Mouse (Mus musculus) midbrain, embryonic 14.5 days (tissue): ENCODE measurements at regions not wholly inside any gene's neighbourhood (a gene's known extent, or its start where the extent isn't known, plus 50 kb on each side); places are given as distances from the start of the nearest gene placed in this dataset.

Experiments
- ATAC-seq: fragments of 200-750 bp; cut with Nextera tagmentation; 2 replicates; pipeline ENCODE4 v1.8.0; 2017; ENCODE audit warnings: moderate number of reproducible peaks, moderate library complexity; ENCODE audit not compliant: low FRiP score, low TSS enrichment
- DNase-seq: peaks from one replicate; pipeline ENCODE4 v3.0.0-alpha.2; 2015
- H3K27ac ChIP-seq: fragments of 300-500 bp; sonication (generic); replicated peaks from 2 replicates; pipeline ENCODE4 v1.5.1; 2014; ENCODE audit warnings: mild to moderate bottlenecking, low read depth, low read length, moderate library complexity
- H3K27me3 ChIP-seq: fragments of 300-500 bp; sonication (generic); 2 replicates; pipeline ENCODE4 v1.6.1; 2014; ENCODE audit warnings: low read length, control low read depth, mixed read lengths; ENCODE audit not compliant: control insufficient read depth, insufficient read depth
- H3K36me3 ChIP-seq: fragments of 300-500 bp; sonication (generic); 2 replicates; pipeline ENCODE4 v1.6.1; 2014; ENCODE audit warnings: low read length, control low read depth; ENCODE audit not compliant: control insufficient read depth, insufficient read depth
- H3K4me1 ChIP-seq: fragments of 300-500 bp; sonication (generic); 2 replicates; pipeline ENCODE4 v1.6.1; 2014; ENCODE audit warnings: mild to moderate bottlenecking, antibody characterized with exemption, low read length, control low read depth; ENCODE audit not compliant: control insufficient read depth, insufficient read depth
- H3K4me2 ChIP-seq: fragments of 300-500 bp; sonication (generic); 2 replicates; pipeline ENCODE4 v1.6.1; 2014; ENCODE audit warnings: mild to moderate bottlenecking, low read length, moderate library complexity
- H3K4me3 ChIP-seq: fragments of 300-500 bp; sonication (generic); replicated peaks from 2 replicates; pipeline ENCODE4 v1.5.1; 2014; ENCODE audit warnings: low read depth, low read length
- H3K9ac ChIP-seq: fragments of 300-500 bp; sonication (generic); replicated peaks from 2 replicates; pipeline ENCODE4 v1.6.1; 2014; ENCODE audit warnings: mild to moderate bottlenecking, low read length, moderate library complexity
- H3K9me3 ChIP-seq: fragments of 300-500 bp; sonication (generic); 2 replicates; pipeline ENCODE4 v1.6.1; 2016; ENCODE audit warnings: low read length, control low read depth, mixed read lengths; ENCODE audit not compliant: control insufficient read depth
- WGBS: fragments of 180-500 bp; shearing (Covaris S2); extraction: QIAGEN DNeasy Blood & Tissue Kit; methylation state at CpG from one replicate; pipeline ENCODE4 v1.1.7; 2014; 5-methylcytosine and 5-hydroxymethylcytosine counted together

GRCm38 (mm10) chr2:167753898-167754297 is 64.3 kb upstream of the Tmem189 start:
- ATAC-seq (no peak), DNase-seq (no peak)
- no peaks in the 10 kb centered on the region for H3K9me3 ChIP-seq
- H3K4me2 ChIP-seq: no peak overlapping the region
- no peaks in the 10 kb centered on the region for H3K4me1 ChIP-seq
- no peak overlapping the region for H3K4me3 ChIP-seq
- no peak overlapping the region for H3K9ac ChIP-seq
- H3K27me3 ChIP-seq: no peaks in the 10 kb centered on the region
- WGBS: 82% methylated on average over 9 of the region's 9 CpGs
- no peaks in the 10 kb centered on the region for H3K36me3 ChIP-seq
- H3K27ac ChIP-seq: no peak overlapping the region

- Histone ChIP-seq H3K36me3 (no peaks in the 10 kb centered on the region), H3K27me3 (no peaks in the 10 kb centered on the region), H3K9me3 (no peaks in the 10 kb centered on the region), H3K4me1 (no peaks in the 10 kb centered on the region), H3K4me3 (no peak overlapping the region), H3K9ac (no peak overlapping the region), H3K4me2 (no peak overlapping the region), H3K27ac (no peak overlapping the region)
- ATAC-seq (no peak), DNase-seq (peak; percentile 59)
- 56% methylated on average over 12 of the region's 12 CpGs for WGBS
Measured at GRCm38 (mm10) chr2:167752805-167753556, 63.4 kb upstream of the Tmem189 start.

GRCm38 (mm10) chr2:167751585-167751984 is 62.0 kb upstream of the Tmem189 start:
- H3K9ac ChIP-seq: no peak overlapping the region
- H3K4me2 ChIP-seq: no peak overlapping the region
- DNase-seq (no peak), ATAC-seq (no peak)
- H3K9me3 ChIP-seq: no peaks in the 10 kb centered on the region
- no peak overlapping the region for H3K27ac ChIP-seq
- 62% methylated on average over 2 of the region's 2 CpGs for WGBS
- no peaks in the 10 kb centered on the region for H3K36me3 ChIP-seq
- no peaks in the 10 kb centered on the region for H3K4me1 ChIP-seq
- no peaks in the 10 kb centered on the region for H3K27me3 ChIP-seq
- H3K4me3 ChIP-seq: no peak overlapping the region

GRCm38 (mm10) chr2:167748297-167748696 is 58.7 kb upstream of the Tmem189 start:
- ATAC-seq: no peak
- WGBS: 92% methylated on average over 6 of the region's 6 CpGs

GRCm38 (mm10) chr2:167747164-167747843 is 57.7 kb upstream of the Tmem189 start:
- 61% methylated on average over 13 of the region's 13 CpGs for WGBS
- ATAC-seq (no peak), DNase-seq (peak; percentile 43)
- Histone ChIP-seq H3K9me3 (no peaks in the 10 kb centered on the region), H3K27me3 (no peaks in the 10 kb centered on the region), H3K27ac (peak overlapping the region; percentile 57; the same call in 1 of the 2 replicates), H3K36me3 (no peaks in the 10 kb centered on the region), H3K4me2 (no peak overlapping the region), H3K4me3 (no peak overlapping the region), H3K9ac (no peak overlapping the region; the same call in 1 of the 2 replicates), H3K4me1 (no peaks in the 10 kb centered on the region)

More at GRCm38 (mm10) chr2:167748297-167748696, 58.7 kb upstream of the Tmem189 start:
- Histone ChIP-seq H3K9ac (no peak overlapping the region), H3K9me3 (no peaks in the 10 kb centered on the region), H3K4me1 (no peaks in the 10 kb centered on the region), H3K4me3 (no peak overlapping the region), H3K27me3 (no peaks in the 10 kb centered on the region), H3K27ac (no peak overlapping the region), H3K4me2 (no peak overlapping the region), H3K36me3 (no peaks in the 10 kb centered on the region)
- no peak for DNase-seq

- no peak for ATAC-seq
- no peak overlapping the region for H3K4me3 ChIP-seq
- no peak for DNase-seq
- no peak overlapping the region for H3K27ac ChIP-seq
- no peaks in the 10 kb centered on the region for H3K27me3 ChIP-seq
- no peaks in the 10 kb centered on the region for H3K36me3 ChIP-seq
- no peak overlapping the region for H3K9ac ChIP-seq
- no peaks in the 10 kb centered on the region for H3K4me1 ChIP-seq
- no peaks in the 10 kb centered on the region for H3K9me3 ChIP-seq
- H3K4me2 ChIP-seq: no peak overlapping the region
- WGBS: 90% methylated on average over 4 of the region's 4 CpGs
Measured at GRCm38 (mm10) chr2:167746344-167746743, 56.7 kb upstream of the Tmem189 start.

GRCm38 (mm10) chr2:167745409-167745808 is 55.8 kb upstream of the Tmem189 start:
- Histone ChIP-seq H3K27ac (no peak overlapping the region), H3K27me3 (no peaks in the 10 kb centered on the region), H3K36me3 (no peaks in the 10 kb centered on the region), H3K9me3 (no peaks in the 10 kb centered on the region), H3K4me1 (no peaks in the 10 kb centered on the region), H3K4me3 (no peak overlapping the region), H3K9ac (no peak overlapping the region), H3K4me2 (no peak overlapping the region)
- no peak for ATAC-seq
- peak; percentile 20 for DNase-seq
- 63% methylated on average over 6 of the region's 6 CpGs for WGBS

- Histone ChIP-seq H3K36me3 (no peaks in the 10 kb centered on the region), H3K4me1 (no peaks in the 10 kb centered on the region), H3K27ac (no peak overlapping the region), H3K27me3 (no peaks in the 10 kb centered on the region), H3K4me3 (no peak overlapping the region), H3K9ac (no peak overlapping the region), H3K9me3 (no peaks in the 10 kb centered on the region), H3K4me2 (no peak overlapping the region)
- ATAC-seq: no peak
- DNase-seq: no peak
- WGBS: 57% methylated on average over 1 of the region's 1 CpGs
Measured at GRCm38 (mm10) chr2:167744080-167744479, 54.5 kb upstream of the Tmem189 start.

GRCm38 (mm10) chr2:167742479-167742878 is 52.9 kb upstream of the Tmem189 start:
- DNase-seq (no peak), ATAC-seq (no peak)
- H3K4me3 ChIP-seq: no peak overlapping the region
- H3K4me1 ChIP-seq: no peaks in the 10 kb centered on the region
- no peaks in the 10 kb centered on the region for H3K27me3 ChIP-seq
- H3K4me2 ChIP-seq: no peak overlapping the region
- no peak overlapping the region for H3K9ac ChIP-seq
- no peaks in the 10 kb centered on the region for H3K9me3 ChIP-seq
- H3K27ac ChIP-seq: no peak overlapping the region
- WGBS: 75% methylated on average over 6 of the region's 6 CpGs
- H3K36me3 ChIP-seq: no peaks in the 10 kb centered on the region
